Mouse (Mus musculus) cerebellum, postnatal 36 days (tissue): ENCODE results near the gene Ptprq.

Source experiments
- DNase-seq, 2 experiments: peaks; one replicate each; pipeline ENCODE4 v3.0.0; 2021 to 2022; ENCODE audit warnings: mixed read lengths in 2 of 2

The Ptprq gene

DNA sequence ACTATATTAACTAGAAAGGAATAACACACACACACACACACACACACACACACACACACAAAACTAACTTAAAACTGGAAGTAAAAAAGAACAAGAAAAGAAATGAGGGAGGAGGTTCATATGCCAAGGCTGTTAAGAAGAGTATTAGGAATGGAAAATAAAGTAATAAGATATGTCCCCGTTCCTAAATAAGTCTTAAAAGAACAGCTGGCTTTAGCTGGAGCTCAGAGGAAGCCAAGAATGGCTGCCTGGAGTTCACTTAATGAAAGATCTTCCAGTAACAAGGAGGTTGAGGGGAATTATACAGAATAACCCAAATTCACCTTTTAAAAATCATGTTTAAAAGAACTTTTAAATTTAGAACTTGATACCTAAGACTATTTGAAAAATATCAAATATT lies 93.2 kb downstream of the Ptprq start:
- DNase-seq: no peak

DNA sequence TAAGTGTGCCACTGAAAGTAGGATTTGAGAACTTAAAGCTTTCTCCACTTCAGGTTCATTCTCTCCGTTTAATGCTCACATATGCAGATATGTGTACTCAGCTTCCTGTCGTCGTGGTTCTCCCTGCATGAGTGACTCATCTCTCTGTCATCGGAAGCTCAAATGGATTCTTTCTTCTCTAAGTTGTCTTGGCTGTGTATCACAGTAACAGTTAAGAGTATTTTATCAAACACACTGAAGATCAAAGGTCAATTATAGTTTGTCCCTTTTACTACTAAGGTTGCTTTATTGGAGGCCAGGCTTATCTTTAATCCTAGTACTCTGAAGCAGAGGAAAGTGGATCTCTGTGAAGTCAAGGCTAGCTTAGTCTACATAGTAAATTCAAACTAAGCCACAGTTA lies 95.6 kb downstream of the Ptprq start:
- no peak for DNase-seq

DNA sequence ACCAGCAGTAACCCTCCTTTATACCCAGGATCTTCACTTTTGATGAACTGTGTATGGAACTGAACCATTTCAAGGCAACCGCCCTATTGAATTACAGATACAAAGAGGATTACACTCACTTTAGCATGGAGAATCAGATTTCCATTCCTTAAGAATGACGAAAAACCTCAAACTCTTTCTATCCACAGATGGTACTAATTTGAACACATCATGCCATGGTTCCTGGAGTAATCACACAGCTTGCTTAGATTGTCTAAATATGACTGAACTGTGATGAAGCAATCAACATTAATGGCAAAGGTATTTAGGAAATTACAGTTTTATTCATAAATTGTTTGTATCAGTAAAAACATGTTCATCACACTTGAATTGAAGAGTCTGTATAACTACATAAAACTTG lies 104.4 kb downstream of the Ptprq start:
- no peak for DNase-seq

DNA sequence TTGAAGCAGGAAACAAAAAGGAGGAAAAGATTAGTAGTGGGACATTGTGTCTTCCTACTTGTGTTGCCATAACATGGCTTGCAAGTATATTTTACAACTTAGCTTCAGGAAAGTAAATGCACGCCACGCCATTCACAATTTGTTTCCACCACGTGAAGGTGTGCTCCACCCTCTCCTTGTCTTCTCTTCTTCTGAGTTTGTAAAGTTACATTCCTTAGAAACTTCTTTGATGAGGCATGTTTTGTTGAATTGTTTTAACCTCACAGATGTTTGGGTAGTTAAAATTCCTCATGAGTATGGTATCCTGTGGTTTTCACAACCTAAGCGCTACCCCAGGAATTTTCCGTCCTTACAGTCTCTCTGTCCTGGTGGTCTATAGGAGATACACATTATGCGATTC lies 118.5 kb downstream of the Ptprq start:
- no peak for DNase-seq

DNA sequence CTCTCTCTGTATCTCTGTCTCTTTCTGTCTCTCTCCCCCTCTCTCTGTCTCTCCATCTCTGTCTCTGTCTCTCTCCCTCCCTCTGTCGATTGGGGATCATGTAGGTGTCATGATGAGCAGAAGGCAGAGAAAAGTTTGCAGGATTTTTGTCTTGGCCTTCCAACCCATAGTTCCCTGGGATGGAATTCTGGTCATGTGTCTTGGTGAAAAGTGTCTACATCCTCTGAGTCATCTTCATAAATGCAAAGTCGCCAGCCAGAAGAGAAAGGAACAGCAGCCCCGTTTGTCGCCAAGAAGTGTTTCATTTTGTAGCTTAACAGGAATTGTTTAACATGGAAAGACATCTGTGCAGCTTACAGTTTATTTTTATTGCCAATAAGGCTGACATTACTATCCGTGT lies 136.5 kb downstream of the Ptprq start:
- DNase-seq: no peak

DNA sequence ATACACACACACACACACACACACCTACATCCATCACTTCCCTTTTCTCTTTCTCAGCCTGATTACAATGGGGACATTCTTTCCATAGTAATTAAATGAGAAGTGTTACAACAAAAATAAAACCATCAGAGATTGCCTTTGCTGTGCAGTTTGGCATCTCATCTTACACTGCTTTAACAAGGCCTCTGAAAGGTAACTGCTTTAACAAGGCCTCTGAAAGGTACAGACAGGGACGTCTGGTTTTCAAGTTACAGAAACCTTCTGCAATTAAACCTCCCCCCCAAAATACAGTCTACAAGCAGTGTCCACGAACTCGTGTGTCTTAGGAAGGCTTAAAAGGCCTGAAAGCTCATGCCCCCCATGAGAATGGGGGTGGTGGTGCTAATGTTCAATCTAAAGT lies 150.8 kb downstream of the Ptprq start:
- no peak for DNase-seq

DNA sequence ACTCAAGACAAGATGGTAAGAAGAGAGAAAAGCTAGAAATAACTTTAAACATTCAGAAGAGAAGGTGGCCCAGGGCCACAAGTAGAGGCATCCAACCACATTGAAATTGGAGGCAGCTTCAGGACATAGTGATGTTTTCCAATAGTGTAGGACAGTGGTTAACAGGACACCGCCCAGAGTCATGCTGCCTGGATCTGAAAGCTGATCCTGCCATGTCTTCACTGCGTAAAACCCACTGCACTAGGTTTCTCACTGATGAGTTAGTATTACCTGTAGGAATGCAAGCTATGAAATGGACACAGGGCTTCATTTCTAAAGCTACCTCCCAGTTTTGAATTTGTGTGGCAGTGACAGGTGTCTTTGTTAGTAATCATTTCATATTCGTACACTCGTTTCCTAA lies 151.6 kb downstream of the Ptprq start:
- DNase-seq: no peak

DNA sequence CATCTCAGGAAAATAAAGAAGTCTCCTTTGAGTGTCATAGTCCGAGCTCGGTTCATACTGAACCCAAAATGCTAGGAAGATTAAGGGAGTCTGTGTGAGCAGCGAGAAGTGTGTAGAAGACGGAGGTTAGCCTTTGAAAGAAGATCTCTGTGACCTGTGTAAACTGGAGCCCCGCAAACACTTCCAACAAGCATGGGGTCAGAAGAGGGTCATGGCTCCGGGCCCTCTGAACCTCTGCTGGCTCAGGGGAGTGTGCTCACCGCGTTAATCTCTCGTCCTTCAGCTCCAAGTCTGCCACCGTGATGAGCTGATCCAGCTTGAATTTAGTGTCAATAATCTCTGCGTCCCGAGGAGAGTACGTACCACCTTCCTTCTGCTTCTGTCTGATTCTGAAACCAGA lies 157.0 kb downstream of the Ptprq start:
- DNase-seq: no peak

DNA sequence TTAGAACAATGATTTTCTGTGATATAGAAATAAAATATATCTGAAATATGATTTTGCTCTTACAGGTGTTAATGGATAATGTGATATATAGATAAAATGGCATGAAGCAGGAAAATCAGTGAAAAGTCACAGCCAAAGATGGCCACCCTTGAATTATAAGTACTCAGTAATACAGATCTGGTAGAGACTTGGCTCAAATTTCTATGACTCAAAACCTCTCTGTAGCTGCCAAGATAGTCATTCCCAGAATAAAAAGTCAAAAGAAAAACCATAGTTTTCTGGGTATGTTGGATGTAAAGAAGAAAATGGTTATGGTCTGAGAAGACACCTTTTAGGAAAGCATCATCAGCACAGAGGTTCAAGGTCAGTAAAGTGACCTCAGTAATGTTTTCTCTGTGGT lies 159.0 kb downstream of the Ptprq start:
- no peak for DNase-seq

DNA sequence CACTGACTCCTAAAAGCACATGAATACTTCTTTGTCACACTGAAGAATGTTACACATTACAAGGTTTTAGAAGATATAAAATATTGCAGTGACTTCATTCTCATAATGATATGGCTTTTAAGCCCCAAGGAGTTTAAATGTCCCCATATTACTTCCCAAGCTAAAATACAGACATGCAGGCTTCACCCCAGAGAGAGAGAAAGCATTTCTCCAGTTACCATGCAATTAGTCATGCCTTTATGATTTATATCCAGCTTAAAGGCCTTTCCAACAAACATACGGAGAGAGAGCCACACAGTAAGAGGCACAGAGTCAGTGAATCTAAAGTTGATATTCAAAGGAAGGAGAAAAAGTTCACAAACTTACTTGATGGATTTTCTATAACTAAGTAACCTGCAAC lies 176.8 kb downstream of the Ptprq start:
- no peak for DNase-seq

DNA sequence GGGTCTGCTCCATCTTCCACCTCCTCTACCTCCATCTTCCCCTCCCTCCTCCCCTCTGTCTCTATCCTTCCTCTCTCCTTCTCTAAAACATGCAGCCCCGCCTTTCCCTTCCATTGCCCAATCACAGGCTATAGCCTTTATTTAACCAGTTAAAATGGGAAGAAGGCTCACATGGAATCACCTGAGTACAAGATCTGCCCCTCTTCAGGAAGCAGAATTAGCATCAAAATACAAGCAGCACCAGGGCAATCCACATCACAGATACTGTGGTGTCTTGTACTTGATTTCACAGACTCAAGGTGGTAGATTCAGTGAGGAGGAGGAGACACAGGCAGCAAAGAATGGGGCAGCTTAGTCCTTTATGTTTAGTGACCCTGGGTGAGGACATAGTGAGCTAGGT lies 191.1 kb downstream of the Ptprq start:
- no peak for DNase-seq

DNA sequence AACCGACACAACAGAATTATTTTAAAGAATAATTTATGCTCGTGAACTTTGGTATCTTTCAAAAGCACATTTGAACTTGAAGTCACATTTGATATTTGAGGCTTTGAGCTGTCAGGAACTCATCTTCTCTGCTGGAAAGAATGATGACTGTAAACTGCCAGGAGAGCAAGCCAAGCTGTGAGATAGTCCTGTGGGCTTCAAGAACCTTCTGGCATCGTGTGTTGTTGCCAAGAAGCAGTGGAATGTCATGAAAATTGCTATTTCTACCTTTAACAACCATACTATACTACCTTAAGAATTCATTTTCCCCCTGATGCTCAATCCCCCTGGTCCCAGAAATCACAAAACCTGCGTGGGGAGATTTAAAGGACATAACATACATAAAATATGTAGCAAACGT lies 200.6 kb downstream of the Ptprq start:
- peak; percentile 2 to 17 for DNase-seq

DNA sequence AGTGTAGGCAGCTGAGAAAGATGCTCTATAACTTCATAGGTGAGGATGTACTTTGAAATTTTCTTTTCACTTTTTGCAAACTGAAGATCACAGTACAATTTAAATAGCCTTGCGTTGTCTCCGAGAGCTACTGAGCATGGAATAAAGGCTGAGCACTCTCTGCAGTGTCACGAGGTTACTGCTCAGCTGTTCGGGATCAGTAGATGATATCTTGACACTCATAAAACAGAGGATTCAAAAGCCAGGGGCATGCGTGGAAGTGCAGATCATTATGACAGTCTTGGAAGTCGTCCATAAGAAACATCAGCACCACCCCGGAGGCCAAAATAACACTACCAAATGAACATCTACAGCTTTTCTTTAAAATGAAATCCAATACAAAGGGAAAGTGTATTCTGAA lies 203.2 kb downstream of the Ptprq start:
- DNase-seq: no peak

DNA sequence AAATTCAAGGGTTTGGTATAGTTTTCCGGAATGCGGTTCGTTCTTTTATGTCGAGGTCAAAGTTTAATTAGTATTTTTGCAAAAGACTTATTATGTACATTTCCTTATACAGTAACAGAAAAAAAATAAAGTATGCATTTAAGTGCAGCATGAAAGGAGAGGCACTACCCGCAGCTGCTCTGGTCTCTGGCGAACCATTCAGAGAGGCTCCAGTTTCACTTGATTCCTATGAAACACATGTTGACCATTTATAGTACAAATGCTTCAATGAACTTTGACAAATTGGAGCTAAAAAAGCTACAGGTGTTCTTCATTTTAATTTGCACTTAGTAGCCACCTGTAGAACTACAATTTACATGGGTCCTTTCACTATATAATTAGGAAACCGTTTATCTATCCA lies 205.1 kb downstream of the Ptprq start:
- DNase-seq: no peak

DNA sequence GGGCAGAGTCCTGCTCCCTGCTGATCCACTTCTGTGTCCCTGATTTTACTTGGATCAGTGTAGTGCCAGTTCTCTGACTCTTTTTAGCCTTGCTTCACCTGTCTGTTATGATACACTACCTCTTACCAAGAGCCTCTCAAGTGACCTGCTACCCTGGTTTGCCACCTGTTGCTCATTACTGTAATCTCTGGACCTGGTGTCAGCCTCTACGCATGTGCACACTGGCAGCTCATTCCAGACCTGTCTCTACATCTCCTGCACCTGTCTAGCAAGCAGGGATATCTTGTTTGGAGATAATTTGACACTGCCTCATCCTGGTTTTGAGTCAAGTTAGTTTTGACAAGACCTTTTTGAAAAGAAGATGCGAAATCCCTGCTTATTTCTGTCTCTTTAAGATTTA lies 213.5 kb downstream of the Ptprq start:
- DNase-seq: no peak

DNA sequence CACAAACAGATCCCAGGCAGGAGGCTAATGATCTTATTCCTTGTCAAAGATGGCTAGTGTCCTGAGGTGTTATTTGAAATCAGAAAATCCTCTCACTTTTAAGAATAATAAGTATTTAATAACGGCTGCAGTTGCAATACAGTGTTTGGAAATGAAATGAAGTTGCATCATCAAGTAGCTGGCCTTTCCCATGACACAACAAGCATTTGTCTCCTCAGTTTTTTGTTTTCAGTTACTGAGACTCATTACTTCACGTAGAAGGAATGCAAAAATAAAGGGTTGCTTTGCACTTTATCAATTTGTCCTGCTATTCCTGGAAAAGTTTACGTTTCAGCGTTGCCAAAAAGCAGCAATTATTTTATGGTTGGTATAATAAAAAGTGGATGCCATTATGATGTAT lies 216.4 kb downstream of the Ptprq start:
- no peak for DNase-seq

DNA sequence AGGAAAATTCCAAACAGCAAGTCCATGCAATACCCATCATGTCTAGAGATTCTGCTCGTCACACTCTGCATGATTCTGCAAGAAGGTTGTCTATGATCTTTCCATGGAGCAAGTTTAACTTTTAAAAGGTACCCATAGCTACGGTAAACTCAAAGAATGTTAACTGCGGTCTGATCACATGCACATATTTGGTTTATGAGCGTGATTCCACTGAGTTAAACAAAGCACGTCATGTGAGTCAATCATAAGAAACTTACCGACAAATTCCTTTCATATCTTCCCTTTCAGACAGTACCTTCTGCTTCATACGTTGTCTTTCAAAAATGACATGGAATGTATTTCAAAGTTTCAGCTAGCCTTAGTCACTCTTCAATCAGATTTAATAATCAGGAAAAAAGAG lies 217.7 kb downstream of the Ptprq start:
- no peak for DNase-seq

DNA sequence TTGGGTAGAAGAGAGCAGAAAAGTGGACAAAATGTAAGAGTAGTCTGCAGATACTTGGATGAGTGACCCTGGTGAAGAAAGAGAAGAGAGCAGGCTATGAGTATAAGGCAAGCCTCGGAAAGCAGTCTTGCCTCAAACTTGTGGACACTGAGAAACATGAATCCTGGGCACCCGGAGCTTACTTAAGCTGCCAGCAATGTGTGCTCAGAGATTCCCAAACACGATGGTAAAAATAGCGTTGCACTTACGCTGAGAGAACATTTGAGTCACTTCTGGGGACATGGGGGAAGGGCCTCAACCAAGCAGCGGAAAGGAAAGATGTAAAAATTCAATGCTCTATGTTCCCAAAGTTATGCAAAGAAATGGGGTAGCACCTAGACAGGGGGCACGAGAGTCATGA lies 220.2 kb downstream of the Ptprq start:
- DNase-seq: no peak

DNA sequence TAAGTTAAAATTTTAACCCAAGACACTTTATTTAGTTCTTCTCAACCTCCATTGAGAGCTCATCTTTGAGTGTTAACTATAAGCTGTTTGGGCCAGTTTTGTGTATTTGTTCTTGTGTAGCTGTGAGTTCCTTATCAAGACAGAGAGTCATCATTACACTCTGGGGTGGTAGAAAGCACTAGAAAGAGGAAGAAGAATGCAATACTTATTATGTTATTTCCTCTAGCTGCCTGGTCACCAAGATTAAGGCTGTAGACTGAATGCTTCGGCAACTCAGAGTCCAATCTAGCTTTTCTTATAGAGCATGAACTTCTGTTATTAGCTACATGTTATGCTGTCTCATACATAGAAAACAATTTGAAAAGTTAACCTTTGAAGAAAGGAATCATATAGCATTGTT lies 223.4 kb downstream of the Ptprq start:
- no peak for DNase-seq

DNA sequence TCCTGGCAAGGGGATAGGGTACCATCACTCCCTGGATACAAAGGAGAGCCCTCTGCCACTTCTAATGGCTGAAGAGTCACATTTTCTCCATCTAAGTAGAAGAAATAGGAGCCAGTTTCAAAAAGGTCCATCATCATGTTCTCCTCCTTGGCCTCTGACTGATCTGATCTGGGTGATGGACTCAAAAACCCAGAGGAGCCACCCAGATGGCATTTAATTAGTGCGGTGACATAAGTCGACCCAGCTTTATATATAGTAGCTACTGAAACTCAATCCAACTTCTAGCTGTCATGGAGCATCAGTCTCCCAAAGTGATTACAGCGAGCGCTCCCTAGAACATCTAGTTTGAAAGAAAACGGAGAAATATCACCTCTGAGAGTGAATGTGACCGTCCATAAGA lies 225.3 kb downstream of the Ptprq start, which contains the start of gene Myf6:
Gene Myf6 (minus strand): TSS at position 170 of the 400 bp plus-strand sequence.
- no peak for DNase-seq

DNA sequence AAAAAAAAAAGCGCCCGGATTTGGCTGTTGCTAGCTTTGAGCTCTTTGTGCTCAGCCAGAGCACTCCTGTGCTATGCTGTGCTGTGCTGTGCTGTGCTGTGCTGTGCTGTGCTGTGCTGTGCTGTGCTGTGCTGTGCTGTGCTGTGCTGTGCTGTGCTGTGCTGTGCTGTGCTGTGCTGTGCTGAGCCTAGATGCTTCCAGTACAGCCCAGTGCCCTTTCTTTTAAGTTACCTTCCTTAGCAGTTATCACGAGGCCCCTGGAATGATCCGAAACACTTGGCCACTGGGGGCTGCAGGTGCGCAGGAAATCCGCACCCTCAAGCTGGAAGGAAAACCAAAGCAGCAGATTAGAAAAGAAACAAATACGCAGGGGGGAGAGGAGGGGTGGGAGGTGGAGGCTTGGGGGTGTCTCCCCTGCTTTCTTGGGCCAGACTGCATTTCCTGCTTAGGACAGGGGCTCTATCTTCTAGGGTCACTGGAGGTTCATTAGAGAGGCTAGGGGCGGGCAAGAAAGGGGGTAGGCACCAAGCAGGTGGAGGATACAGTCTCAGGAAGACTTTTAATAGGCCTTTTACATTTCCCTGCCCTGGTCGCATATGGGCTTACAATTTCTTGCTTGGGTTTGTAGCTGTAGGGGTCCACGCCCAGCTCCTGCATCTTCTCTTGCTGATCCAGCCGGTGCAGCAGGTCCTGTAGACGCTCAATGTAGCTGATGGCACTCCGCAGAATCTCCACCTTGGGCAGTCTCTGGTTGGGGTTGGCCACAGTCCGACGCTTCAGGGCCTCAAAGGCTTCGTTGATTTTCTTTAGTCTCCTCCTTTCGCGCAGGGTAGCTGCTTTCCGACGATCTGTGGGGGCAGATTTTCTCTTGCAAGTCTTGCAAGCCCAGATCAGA lies 226.0 kb downstream of the Ptprq start:
- DNase-seq: no peak

DNA sequence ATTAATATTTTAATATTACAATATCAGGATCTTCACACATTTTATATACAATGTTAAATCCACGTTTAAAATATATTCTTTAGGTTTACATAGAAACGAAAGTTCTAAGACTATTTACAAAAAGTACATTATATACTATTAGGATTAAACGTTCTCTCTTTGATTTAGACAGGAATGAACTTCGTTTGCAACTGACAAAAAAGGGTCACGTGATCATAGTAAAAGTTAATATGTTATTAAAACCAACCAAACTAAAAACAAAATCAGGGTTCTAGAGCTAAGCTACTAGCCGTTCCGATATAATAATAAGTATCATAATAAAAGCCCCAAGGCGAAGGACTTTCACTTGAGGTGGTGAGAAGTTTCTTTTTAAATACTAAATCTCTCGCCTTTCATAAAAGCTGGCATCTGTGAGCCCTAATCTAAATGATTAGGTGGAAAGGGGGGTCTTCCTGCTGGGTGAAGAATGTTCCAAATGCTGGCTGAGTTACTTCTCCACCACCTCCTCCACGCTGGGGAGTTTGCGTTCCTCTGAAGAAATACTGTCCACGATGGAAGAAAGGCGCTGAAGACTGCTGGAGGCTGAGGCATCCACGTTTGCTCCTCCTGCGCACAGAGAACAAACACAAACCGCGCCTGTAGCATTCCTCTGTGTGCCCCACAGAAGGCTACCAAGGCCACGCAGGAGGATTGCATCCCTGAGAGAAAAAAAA lies 226.8 kb downstream of the Ptprq start:
- DNase-seq: no peak

DNA sequence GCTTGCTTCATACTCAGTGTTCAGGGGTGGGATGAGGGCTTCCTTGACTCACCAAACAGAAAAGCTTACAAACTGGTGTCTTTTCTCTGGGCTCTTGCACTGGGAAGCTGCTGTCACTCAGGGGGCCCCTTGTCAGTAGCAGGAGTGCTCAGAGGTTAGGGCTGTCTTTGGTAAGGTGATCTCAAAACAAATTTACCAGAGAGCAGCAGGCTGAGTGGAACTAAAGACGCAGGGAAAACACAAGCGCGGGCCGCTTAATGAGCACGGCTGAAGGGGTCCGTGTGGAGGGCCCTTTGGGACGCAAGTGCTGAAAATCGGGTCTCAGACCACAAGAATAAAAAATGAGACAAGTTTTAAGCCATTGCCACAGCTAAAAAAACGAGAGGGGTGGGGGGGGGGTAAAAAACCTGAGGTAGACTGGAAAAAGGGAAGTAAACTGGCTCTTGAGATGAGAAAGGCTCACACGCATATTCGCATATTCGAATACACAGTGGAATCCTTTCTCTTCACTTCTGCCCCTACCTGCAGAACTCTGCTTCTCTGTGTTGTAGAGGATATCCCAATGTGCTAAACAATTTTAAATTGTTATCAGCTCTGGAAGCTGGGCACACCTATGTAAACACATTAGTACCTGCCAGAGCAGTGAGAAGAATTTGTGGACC lies 231.1 kb downstream of the Ptprq start:
- no peak for DNase-seq

DNA sequence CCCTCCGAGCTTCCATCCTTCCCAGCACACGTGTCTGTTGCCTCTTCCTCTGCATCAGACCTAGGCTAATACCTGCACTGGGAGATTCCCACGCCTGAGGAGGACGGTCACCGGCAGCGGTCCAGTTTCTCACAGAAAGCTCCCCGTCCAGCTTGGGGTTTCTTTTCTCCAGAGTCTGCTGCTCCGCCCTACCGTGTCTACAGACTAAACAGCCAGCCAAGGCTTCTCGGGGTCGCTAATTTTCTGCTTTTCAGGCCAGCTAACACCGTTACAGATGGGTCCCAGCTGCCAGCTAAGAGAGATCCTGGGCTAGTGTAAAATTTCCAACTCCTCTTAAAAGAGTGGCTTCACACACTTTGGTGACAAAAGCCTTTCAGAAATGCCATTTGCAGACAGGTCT lies 233.1 kb downstream of the Ptprq start:
- DNase-seq: no peak
